Mouse (Mus musculus) intestine, embryonic 14.5 days (tissue): ENCODE measurements around the gene Bcl7c. TPM values are rescaled to one million over a fixed set of nuclear protein-coding genes. Genes with fewer than 3 reads are reported as not detected.
"Not testable (repeated sequence)": the region's sequence is repeated elsewhere in the genome, so short reads cannot be mapped to it uniquely, and the experiment has no call there.

ENCODE experiments used
- ATAC-seq: fragments of 200-750 bp; cut with Nextera tagmentation; replicated peaks from 2 replicates; pipeline ENCODE4 v1.8.0; 2017; ENCODE audit warnings: low read depth, moderate number of reproducible peaks, moderate TSS enrichment, moderate library complexity; ENCODE audit not compliant: low FRiP score, low TSS enrichment
- DNase-seq: peaks from one replicate; pipeline ENCODE4 v3.0.0-alpha.2; 2018; ENCODE audit warnings: low spot score
- H3K27ac ChIP-seq: fragments of 300-500 bp; sonication (generic); 2 replicates; pipeline ENCODE4 v1.5.1; 2014; ENCODE audit warnings: low read depth, mild to moderate bottlenecking, control low read depth
- H3K27me3 ChIP-seq: fragments of 300-500 bp; sonication (generic); replicated peaks from 2 replicates; pipeline ENCODE4 v1.6.1; 2014; ENCODE audit warnings: low read length, control low read depth; ENCODE audit not compliant: control insufficient read depth, insufficient read depth
- H3K36me3 ChIP-seq: fragments of 300-500 bp; sonication (generic); 2 replicates; pipeline ENCODE4 v1.6.1; 2014; ENCODE audit warnings: low read length, control low read depth; ENCODE audit not compliant: control insufficient read depth, insufficient read depth
- H3K4me1 ChIP-seq: fragments of 300-500 bp; sonication (generic); replicated peaks from 2 replicates; pipeline ENCODE4 v1.6.1; 2014; ENCODE audit warnings: low read length, control low read depth, mixed read lengths; ENCODE audit not compliant: control insufficient read depth, insufficient read depth
- H3K4me2 ChIP-seq: fragments of 300-500 bp; sonication (generic); 2 replicates; pipeline ENCODE4 v1.6.1; 2014; ENCODE audit warnings: low read length
- H3K4me3 ChIP-seq: fragments of 300-500 bp; sonication (generic); 2 replicates; pipeline ENCODE4 v1.5.1; 2014; ENCODE audit warnings: low read depth, low read length, control low read depth, mixed read lengths
- H3K9ac ChIP-seq: fragments of 300-500 bp; sonication (generic); 2 replicates; pipeline ENCODE4 v1.6.1; 2014; ENCODE audit warnings: mild to moderate bottlenecking, low read length
- H3K9me3 ChIP-seq: fragments of 300-500 bp; sonication (generic); 2 replicates; pipeline ENCODE4 v1.6.1; 2016; ENCODE audit warnings: low read length, control low read depth; ENCODE audit not compliant: control insufficient read depth
- WGBS: fragments of 180-500 bp; shearing (Covaris S2); extraction: QIAGEN DNeasy Blood & Tissue Kit; methylation state at CpG from one replicate; pipeline ENCODE4 v1.1.7; 2014; 5-methylcytosine and 5-hydroxymethylcytosine counted together
- polyA plus RNA-seq: library from polyadenylated mRNA; unstranded; fragments of >200 nt; fragmentation: Nextera tagmentation; extraction: Ambion mirVana; gene quantifications from 2 replicates; pipeline ENCODE4 v1.2.1, GENCODE M21; 2014

The Bcl7c gene
- polyA plus RNA-seq, 1 experiment from 2014 or later: 56.4 TPM

- peaks cover 36% of the 10 kb centered on the region for H3K36me3 ChIP-seq
- peak overlapping the region; percentile 71 for H3K4me3 ChIP-seq
- H3K9me3 ChIP-seq: no peaks in the 10 kb centered on the region
- WGBS: under 1% methylated on average over 26 of the region's 62 CpGs
- peak; percentile 76 for DNase-seq
- H3K4me1 ChIP-seq: peaks cover 12% of the 10 kb centered on the region
- peak overlapping the region; percentile 83 for H3K27ac ChIP-seq
- peak overlapping the region; percentile 82 for H3K9ac ChIP-seq
- peak; percentile 17 for ATAC-seq
- no peaks in the 10 kb centered on the region for H3K27me3 ChIP-seq
- peak overlapping the region; percentile 89 for H3K4me2 ChIP-seq
These were observed 38.1 kb upstream of the Bcl7c start for GRCm38 (mm10) chr7:127746494-127747491.

DNA sequence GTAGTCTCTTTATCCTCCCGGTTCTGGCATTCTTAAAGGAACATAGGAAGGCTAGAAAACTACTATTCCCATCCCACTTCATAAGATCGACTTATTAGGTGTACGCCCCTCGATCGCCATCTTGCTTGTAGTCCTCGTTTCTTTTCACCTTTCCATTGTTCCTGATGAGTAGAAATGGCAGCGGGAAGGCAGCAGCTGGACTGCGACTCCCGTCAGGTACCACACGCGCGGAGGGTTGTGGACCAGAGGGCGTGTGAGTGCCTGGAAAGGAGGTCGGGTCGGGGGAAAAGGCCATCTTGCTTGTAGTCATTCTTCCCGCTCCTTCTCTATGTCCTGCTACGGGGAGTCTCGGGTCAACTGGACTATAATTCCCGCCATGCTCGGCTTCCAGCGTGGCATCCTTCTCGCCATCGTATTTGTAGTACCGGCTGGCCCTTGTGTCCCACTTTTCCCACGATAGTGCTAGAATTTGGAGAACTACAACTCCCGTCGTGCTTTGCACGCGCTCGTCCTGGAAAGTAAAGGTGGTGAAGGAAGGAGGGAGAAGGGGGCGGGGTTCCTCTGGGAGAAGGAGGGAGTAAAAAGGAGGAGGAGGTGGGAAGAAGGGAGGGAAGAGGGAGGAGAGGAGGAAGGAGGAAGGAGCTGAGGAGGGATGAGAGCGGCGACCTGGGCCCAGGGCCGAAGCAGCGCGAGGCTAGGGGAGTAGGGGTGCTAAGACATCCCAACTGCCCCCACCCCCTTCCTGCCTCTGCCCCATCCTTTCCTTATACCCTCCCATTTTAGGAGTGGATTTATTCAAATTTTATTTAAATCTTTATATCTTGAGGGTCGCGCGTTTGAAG lies 37.1 kb upstream of the Bcl7c start:
- Histone ChIP-seq H3K4me3 (peak overlapping the region; percentile 71), H3K27ac (peak overlapping the region; percentile 83), H3K9ac (peak overlapping the region; percentile 82), H3K4me1 (peaks cover 12% of the 10 kb centered on the region), H3K9me3 (no peaks in the 10 kb centered on the region), H3K36me3 (peaks cover 27% of the 10 kb centered on the region), H3K4me2 (peak overlapping the region; percentile 89), H3K27me3 (no peaks in the 10 kb centered on the region)
- peak; percentile 96 for DNase-seq
- peak; percentile 84 for ATAC-seq
- WGBS: under 1% methylated on average over 39 of the region's 39 CpGs

GRCm38 (mm10) chr7:127745251-127745651 lies 36.5 kb upstream of the Bcl7c start:
- DNase-seq: peak; percentile 92
- ATAC-seq: peak; percentile 78
- Histone ChIP-seq H3K36me3 (peaks cover 21% of the 10 kb centered on the region), H3K4me1 (peaks cover 12% of the 10 kb centered on the region), H3K27ac (peak overlapping the region; percentile 83), H3K4me3 (peak overlapping the region; percentile 71), H3K4me2 (peak overlapping the region; percentile 89), H3K9ac (peak overlapping the region; percentile 82), H3K9me3 (no peaks in the 10 kb centered on the region), H3K27me3 (no peaks in the 10 kb centered on the region)
- WGBS: under 1% methylated on average over 19 of the region's 19 CpGs

DNA sequence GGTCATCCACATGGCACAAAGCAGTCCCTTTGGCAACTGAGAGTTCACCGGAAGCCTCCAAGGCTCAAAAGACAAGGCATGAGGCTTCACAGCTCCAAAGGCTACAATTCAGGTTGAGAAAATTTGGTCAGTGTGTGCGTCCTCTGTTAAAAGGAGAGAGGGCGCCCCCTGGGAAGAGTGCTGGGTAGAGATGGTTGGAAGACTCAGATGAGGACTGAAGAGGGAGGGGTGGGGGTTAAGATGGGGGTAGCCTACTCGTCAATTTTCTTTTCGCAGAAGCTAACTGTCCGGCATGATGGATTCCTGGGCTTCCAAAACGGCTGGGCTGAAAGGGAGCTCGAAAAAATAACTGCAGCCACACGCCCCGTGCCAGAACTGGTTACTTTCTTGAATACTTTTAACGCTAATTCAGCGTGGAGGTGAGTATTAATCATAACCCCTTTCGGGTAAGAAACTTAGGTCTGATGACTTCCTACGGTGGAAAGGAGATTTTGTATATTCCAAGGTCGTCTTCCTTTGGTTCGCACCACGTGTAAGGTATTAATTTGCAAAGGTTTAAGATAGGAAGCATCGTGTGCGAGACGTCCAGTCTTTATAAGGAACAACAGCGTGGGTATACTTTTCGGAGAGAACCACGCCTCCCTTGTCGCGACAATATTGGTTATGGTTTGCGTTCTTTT lies 35.8 kb upstream of the Bcl7c start, which contains the start of gene Fbxl19:
Fbxl19 (plus strand) TSS at position 178 of the 680 bp plus-strand sequence.
- Histone ChIP-seq H3K4me3 (peak within 1 kb of the TSS; percentile 71), H3K9me3 (no peaks in the 10 kb centered on the region), H3K4me1 (peaks cover 12% of the 10 kb centered on the region), H3K27ac (peak within 1 kb of the TSS; percentile 83), H3K27me3 (no peaks in the 10 kb centered on the region), H3K9ac (peak within 1 kb of the TSS; percentile 82), H3K4me2 (peak within 1 kb of the TSS; percentile 89), H3K36me3 (peaks cover 14% of the 10 kb centered on the region)
- no peak for ATAC-seq
- DNase-seq: peak; percentile 89
- under 1% methylated on average over 26 of the region's 26 CpGs for whole genome bisulfite sequencing

- WGBS: no CpG with 5 or more reads among the region's 5 CpGs
- not testable (repeated sequence) for H3K9me3 ChIP-seq, H3K27me3 ChIP-seq, H3K4me1 ChIP-seq, H3K27ac ChIP-seq, H3K36me3 ChIP-seq, H3K4me2 ChIP-seq, H3K9ac ChIP-seq, H3K4me3 ChIP-seq, DNase-seq, ATAC-seq
These were observed 23.3 kb upstream of the Bcl7c start, which contains the start of gene Ctf2 for GRCm38 (mm10) chr7:127732066-127732465. Gene Ctf2 (minus strand): TSS chr7:127732166.

DNA sequence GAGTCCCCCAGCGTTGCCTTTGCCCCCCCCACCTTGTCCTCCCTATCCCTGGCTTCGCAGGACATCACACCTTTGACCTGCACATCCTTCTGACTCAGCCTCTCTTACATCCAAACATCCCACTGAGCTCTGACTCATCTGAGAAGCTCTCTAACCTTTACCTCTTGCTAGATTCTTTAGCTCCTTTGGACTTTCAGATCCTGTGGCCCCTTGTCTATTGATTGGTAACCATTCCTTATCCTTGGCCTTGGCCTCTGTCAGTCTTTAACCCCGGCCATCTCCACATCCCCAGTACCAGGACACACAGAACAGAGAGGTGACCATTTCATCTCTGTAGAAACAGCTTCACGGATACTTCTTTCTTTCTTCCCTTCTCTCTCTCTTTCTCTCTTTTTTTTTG lies 21.4 kb upstream of the Bcl7c start:
- 73% methylated on average over 4 of the region's 4 CpGs for WGBS
- H3K4me2 ChIP-seq: no peak overlapping the region
- H3K9me3 ChIP-seq: no peaks in the 10 kb centered on the region
- DNase-seq (no peak), ATAC-seq (no peak)
- H3K27ac ChIP-seq: no peak overlapping the region
- no peaks in the 10 kb centered on the region for H3K36me3 ChIP-seq
- no peak overlapping the region for H3K9ac ChIP-seq
- no peaks in the 10 kb centered on the region for H3K27me3 ChIP-seq
- H3K4me1 ChIP-seq: no peaks in the 10 kb centered on the region
- no peak overlapping the region for H3K4me3 ChIP-seq

DNA sequence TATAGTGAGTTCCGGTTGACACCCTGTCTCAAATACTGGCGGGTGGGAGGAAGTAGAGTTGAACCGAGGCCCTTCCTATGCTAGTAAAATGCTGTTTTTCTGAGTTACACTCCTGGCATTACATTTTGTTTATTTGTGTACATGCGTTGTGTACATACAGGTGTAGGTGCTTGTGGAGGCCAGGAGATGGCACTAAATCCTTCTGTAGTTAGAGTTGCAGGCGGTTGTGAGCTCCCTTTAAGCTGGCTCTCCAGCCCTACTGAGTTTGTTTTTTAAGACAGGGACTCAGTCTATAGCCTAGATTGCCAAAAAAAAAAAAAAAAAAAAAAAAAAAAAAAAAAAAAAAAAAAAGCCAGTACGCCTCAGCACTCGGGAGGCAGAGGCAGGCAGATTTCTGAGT lies 19.2 kb upstream of the Bcl7c start:
- no peak overlapping the region for H3K4me2 ChIP-seq
- no peaks in the 10 kb centered on the region for H3K36me3 ChIP-seq
- H3K4me3 ChIP-seq: no peak overlapping the region
- no peak overlapping the region for H3K9ac ChIP-seq
- no peaks in the 10 kb centered on the region for H3K9me3 ChIP-seq
- DNase-seq: no peak
- H3K27ac ChIP-seq: no peak overlapping the region
- no peaks in the 10 kb centered on the region for H3K27me3 ChIP-seq
- H3K4me1 ChIP-seq: no peaks in the 10 kb centered on the region
- ATAC-seq: no peak
- 83% methylated on average over 7 of the region's 7 CpGs for WGBS

GRCm38 (mm10) chr7:127725924-127726323 lies 17.2 kb upstream of the Bcl7c start:
- no peak for DNase-seq

More at GRCm38 (mm10) chr7:127725924-127726323, 17.2 kb upstream of the Bcl7c start:
- no peaks in the 10 kb centered on the region for H3K27me3 ChIP-seq
- H3K4me1 ChIP-seq: no peaks in the 10 kb centered on the region
- H3K9me3 ChIP-seq: no peaks in the 10 kb centered on the region
- H3K9ac ChIP-seq: 0 out of 2 replicates have a peak overlapping the region, but pooled peaks have one; percentile 3
- no peak overlapping the region for H3K4me3 ChIP-seq
- ATAC-seq: no peak
- H3K27ac ChIP-seq: no peak overlapping the region
- no peaks in the 10 kb centered on the region for H3K36me3 ChIP-seq
- 63% methylated on average over 6 of the region's 6 CpGs for WGBS
- no peak overlapping the region for H3K4me2 ChIP-seq
